Mouse (Mus musculus): ENCODE measurements at regions not wholly inside any gene's neighbourhood (a gene's known extent, or its start where the extent isn't known, plus 50 kb on each side); places are given as distances from the start of the nearest gene placed in this dataset.

- Histone ChIP-seq H3K4me1 (replicated peaks; ENCODE audit: low read depth, low read length) (peaks cover 19% of the 10 kb centered on the region), H3K27me3 (ENCODE audit: insufficient read depth, low read length) (no peaks in the 10 kb centered on the region), H3K4me3 (replicated peaks; ENCODE audit: low read length) (no peak overlapping the region), H3K36me3 (ENCODE audit: insufficient read depth, low read length) (no peaks in the 10 kb centered on the region), H3K9me3 (ENCODE audit: low read length) (no peaks in the 10 kb centered on the region)
- no peak for TF ChIP-seq NANOG (IDR thresholded peaks at IDR 0.05; ENCODE audit: borderline replicate concordance, low read length)
- TF ChIP-seq POU5F1 (IDR thresholded peaks at IDR 0.05; ENCODE audit: borderline replicate concordance, low read length) = no peak
- TF ChIP-seq CTCF (conservative IDR thresholded peaks at IDR 0.05; ENCODE audit: low read length) = no peak
Observed at GRCm38 (mm10) chr17:47115141-47115540, 104.8 kb upstream of the Ubr2 start.

- TF ChIP-seq CTCF (conservative IDR thresholded peaks at IDR 0.05; ENCODE audit: low read length) (no peak), NANOG (IDR thresholded peaks at IDR 0.05; ENCODE audit: borderline replicate concordance, low read length) (no peak), POU5F1 (IDR thresholded peaks at IDR 0.05; ENCODE audit: borderline replicate concordance, low read length) (no peak)
- H3K36me3 ChIP-seq (ENCODE audit: insufficient read depth, low read length) = no peaks in the 10 kb centered on the region
- peaks cover 19% of the 10 kb centered on the region for H3K4me1 ChIP-seq (replicated peaks; ENCODE audit: low read depth, low read length)
- H3K9me3 ChIP-seq (ENCODE audit: low read length) = no peaks in the 10 kb centered on the region
- H3K4me3 ChIP-seq (replicated peaks; ENCODE audit: low read length) = no peak overlapping the region
- H3K27me3 ChIP-seq (ENCODE audit: insufficient read depth, low read length) = no peaks in the 10 kb centered on the region
Observed at GRCm38 (mm10) chr17:47114736-47115135, 104.4 kb upstream of the Ubr2 start.

- no peak overlapping the region for H3K4me3 ChIP-seq (replicated peaks; ENCODE audit: low read length)
- H3K27me3 ChIP-seq (ENCODE audit: insufficient read depth, low read length) = no peaks in the 10 kb centered on the region
- H3K4me1 ChIP-seq (replicated peaks; ENCODE audit: low read depth, low read length) = peaks cover 15% of the 10 kb centered on the region
- no peaks in the 10 kb centered on the region for H3K36me3 ChIP-seq (ENCODE audit: insufficient read depth, low read length)
- peak; percentile 88 for TF ChIP-seq CTCF (conservative IDR thresholded peaks at IDR 0.05; ENCODE audit: low read length)
- TF ChIP-seq NANOG (IDR thresholded peaks at IDR 0.05; ENCODE audit: borderline replicate concordance, low read length) = no peak
- TF ChIP-seq POU5F1 (IDR thresholded peaks at IDR 0.05; ENCODE audit: borderline replicate concordance, low read length) = no peak
- H3K9me3 ChIP-seq (ENCODE audit: low read length) = no peaks in the 10 kb centered on the region
Observed at GRCm38 (mm10) chr17:47112556-47113225, 102.3 kb upstream of the Ubr2 start.

GRCm38 (mm10) chr17:47110836-47111235 lies 100.5 kb upstream of the Ubr2 start:
- TF ChIP-seq POU5F1 (IDR thresholded peaks at IDR 0.05; ENCODE audit: borderline replicate concordance, low read length) = no peak
- TF ChIP-seq CTCF (conservative IDR thresholded peaks at IDR 0.05; ENCODE audit: low read length) = no peak
- no peak for TF ChIP-seq NANOG (IDR thresholded peaks at IDR 0.05; ENCODE audit: borderline replicate concordance, low read length)

GRCm38 (mm10) chr17:47104328-47104727 lies 94.0 kb upstream of the Ubr2 start:
- no peak overlapping the region for H3K4me3 ChIP-seq (replicated peaks; ENCODE audit: low read length)
- no peak for TF ChIP-seq CTCF (conservative IDR thresholded peaks at IDR 0.05; ENCODE audit: low read length)
- no peak for TF ChIP-seq NANOG (IDR thresholded peaks at IDR 0.05; ENCODE audit: borderline replicate concordance, low read length)
- TF ChIP-seq POU5F1 (IDR thresholded peaks at IDR 0.05; ENCODE audit: borderline replicate concordance, low read length) = no peak
- H3K27me3 ChIP-seq (ENCODE audit: insufficient read depth, low read length) = no peaks in the 10 kb centered on the region
- no peaks in the 10 kb centered on the region for H3K9me3 ChIP-seq (ENCODE audit: low read length)
- no peaks in the 10 kb centered on the region for H3K4me1 ChIP-seq (replicated peaks; ENCODE audit: low read depth, low read length)
- H3K36me3 ChIP-seq (ENCODE audit: insufficient read depth, low read length) = no peaks in the 10 kb centered on the region

More at GRCm38 (mm10) chr17:47110836-47111235, 100.5 kb upstream of the Ubr2 start:
- Histone ChIP-seq H3K4me1 (replicated peaks; ENCODE audit: low read depth, low read length) (peaks cover 11% of the 10 kb centered on the region), H3K27me3 (ENCODE audit: insufficient read depth, low read length) (no peaks in the 10 kb centered on the region), H3K9me3 (ENCODE audit: low read length) (no peaks in the 10 kb centered on the region), H3K36me3 (ENCODE audit: insufficient read depth, low read length) (no peaks in the 10 kb centered on the region), H3K4me3 (replicated peaks; ENCODE audit: low read length) (no peak overlapping the region)

GRCm38 (mm10) chr17:47095191-47095590 lies 84.8 kb upstream of the Ubr2 start:
- H3K36me3 ChIP-seq (ENCODE audit: insufficient read depth, low read length) = no peaks in the 10 kb centered on the region
- no peaks in the 10 kb centered on the region; the same call in 1 of the 2 replicates for H3K27me3 ChIP-seq (ENCODE audit: insufficient read depth, low read length)
- H3K4me1 ChIP-seq (replicated peaks; ENCODE audit: low read depth, low read length) = no peaks in the 10 kb centered on the region
- H3K9me3 ChIP-seq (ENCODE audit: low read length) = peaks cover 10% of the 10 kb centered on the region; the same call in 1 of the 2 replicates
- H3K4me3 ChIP-seq (replicated peaks; ENCODE audit: low read length) = no peak overlapping the region
- TF ChIP-seq CTCF (conservative IDR thresholded peaks at IDR 0.05; ENCODE audit: low read length) (no peak), NANOG (IDR thresholded peaks at IDR 0.05; ENCODE audit: borderline replicate concordance, low read length) (no peak), POU5F1 (IDR thresholded peaks at IDR 0.05; ENCODE audit: borderline replicate concordance, low read length) (no peak)

GRCm38 (mm10) chr17:47092076-47092475 lies 81.7 kb upstream of the Ubr2 start:
- Histone ChIP-seq H3K4me1 (replicated peaks; ENCODE audit: low read depth, low read length) (no peaks in the 10 kb centered on the region), H3K27me3 (ENCODE audit: insufficient read depth, low read length) (no peaks in the 10 kb centered on the region; the same call in 1 of the 2 replicates), H3K36me3 (ENCODE audit: insufficient read depth, low read length) (no peaks in the 10 kb centered on the region), H3K9me3 (ENCODE audit: low read length) (peaks cover 41% of the 10 kb centered on the region), H3K4me3 (replicated peaks; ENCODE audit: low read length) (no peak overlapping the region)
- TF ChIP-seq CTCF (conservative IDR thresholded peaks at IDR 0.05; ENCODE audit: low read length) = no peak
- no peak for TF ChIP-seq NANOG (IDR thresholded peaks at IDR 0.05; ENCODE audit: borderline replicate concordance, low read length)
- no peak for TF ChIP-seq POU5F1 (IDR thresholded peaks at IDR 0.05; ENCODE audit: borderline replicate concordance, low read length)

- Histone ChIP-seq H3K36me3 (ENCODE audit: insufficient read depth, low read length) (no peaks in the 10 kb centered on the region), H3K9me3 (ENCODE audit: low read length) (peaks cover 64% of the 10 kb centered on the region), H3K27me3 (ENCODE audit: insufficient read depth, low read length) (no peaks in the 10 kb centered on the region; the same call in 1 of the 2 replicates), H3K4me1 (replicated peaks; ENCODE audit: low read depth, low read length) (no peaks in the 10 kb centered on the region), H3K4me3 (replicated peaks; ENCODE audit: low read length) (no peak overlapping the region)
- TF ChIP-seq POU5F1 (IDR thresholded peaks at IDR 0.05; ENCODE audit: borderline replicate concordance, low read length) = no peak
- peak; percentile 31; the same call in 1 of the 2 replicates for TF ChIP-seq CTCF (conservative IDR thresholded peaks at IDR 0.05; ENCODE audit: low read length)
- no peak for TF ChIP-seq NANOG (IDR thresholded peaks at IDR 0.05; ENCODE audit: borderline replicate concordance, low read length)
Observed at GRCm38 (mm10) chr17:47089769-47090168, 79.4 kb upstream of the Ubr2 start.
